Mouse (Mus musculus) CH12.LX (cell line): ENCODE results near the gene Tgfbr3.

ENCODE experiments used
- CHD1 ChIP-seq: IDR thresholded peaks from 2 replicates; pipeline ENCODE4 v1.6.1; 2012; ENCODE audit warnings: low read depth, low read length, improper control_type of control experiment, inconsistent platforms
- CTCF ChIP-seq, 2 experiments: IDR thresholded peaks in 1 of 2; conservative IDR thresholded peaks in 1 of 2; 2 replicates each; pipeline ENCODE4 v1.5.1; 2011 to 2012; ENCODE audit warnings: low read depth in 2 of 2, low read length in 2 of 2, improper control_type of control experiment in 1 of 2, inconsistent platforms in 1 of 2, mild to moderate bottlenecking in 1 of 2, moderate library complexity in 1 of 2
- ETS1 ChIP-seq: conservative IDR thresholded peaks from 2 replicates; pipeline ENCODE4 v1.6.1; 2012; ENCODE audit warnings: low read depth, mild to moderate bottlenecking, inconsistent platforms, low read length, improper control_type of control experiment, moderate library complexity
- HCFC1 ChIP-seq: IDR thresholded peaks from 2 replicates; pipeline ENCODE4 v1.6.1; 2012; ENCODE audit warnings: low read depth, mild to moderate bottlenecking, inconsistent platforms, low read length, improper control_type of control experiment
- IRF4 ChIP-seq: IDR thresholded peaks from 2 replicates; pipeline ENCODE4 v1.6.1; 2014; ENCODE audit warnings: low read depth, mild to moderate bottlenecking, inconsistent platforms, low read length, improper control_type of control experiment
- KAT2A ChIP-seq: IDR thresholded peaks from 2 replicates; pipeline ENCODE4 v1.6.1; 2012; ENCODE audit warnings: low read length, improper control_type of control experiment, inconsistent platforms; ENCODE audit not compliant: insufficient replicate concordance
- MAZ ChIP-seq: IDR thresholded peaks from 2 replicates; pipeline ENCODE4 v1.6.1; 2012; ENCODE audit warnings: low read depth, mild to moderate bottlenecking, inconsistent platforms, low read length, improper control_type of control experiment, moderate library complexity
- NELFE ChIP-seq: IDR thresholded peaks from 2 replicates; pipeline ENCODE4 v1.6.1; 2011; ENCODE audit warnings: low read depth, low read length, improper control_type of control experiment
- POLR2A ChIP-seq: IDR thresholded peaks from 2 replicates; pipeline ENCODE4 v1.6.1; 2011; ENCODE audit warnings: low read depth, mild to moderate bottlenecking, improper control_type of control experiment, low read length
- POLR2AphosphoS2 ChIP-seq: IDR thresholded peaks from 2 replicates; pipeline ENCODE4 v1.6.1; 2011; ENCODE audit warnings: low read depth, low read length, improper control_type of control experiment
- TCF12 ChIP-seq: IDR thresholded peaks from 2 replicates; pipeline ENCODE4 v1.6.1; 2014; ENCODE audit warnings: low read depth, mild to moderate bottlenecking, inconsistent platforms, low read length, improper control_type of control experiment
- ZC3H11A ChIP-seq: IDR thresholded peaks from 2 replicates; pipeline ENCODE4 v1.6.1; 2012; ENCODE audit warnings: low read depth, mild to moderate bottlenecking, inconsistent platforms, low read length, improper control_type of control experiment

DNA sequence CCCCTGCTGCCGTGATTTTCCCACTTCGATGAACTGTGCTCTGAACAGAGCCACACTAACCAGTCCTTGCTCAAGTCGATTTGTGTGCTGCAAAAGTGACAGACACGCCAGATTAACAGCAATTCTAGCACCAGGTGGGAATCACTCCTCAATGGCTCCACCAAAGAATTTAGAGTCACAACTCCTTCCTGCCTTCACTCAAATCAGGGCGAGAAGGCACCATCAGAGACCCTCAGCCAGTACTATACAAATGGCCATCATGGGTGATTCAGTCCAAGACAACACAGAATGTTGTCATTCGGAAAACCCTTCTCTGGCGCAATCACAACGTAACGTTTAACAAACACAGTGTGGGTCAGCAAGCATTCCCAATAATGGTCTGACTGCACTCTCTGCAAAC lies 60.4 kb downstream of the Tgfbr3 start:
- TF ChIP-seq POLR2A (no peak), HCFC1 (no peak), POLR2AphosphoS2 (no peak), ZC3H11A (no peak), CHD1 (no peak), IRF4 (no peak), ETS1 (no peak), CTCF (conservative IDR thresholded peaks at IDR 0.05 in 1 of 2, IDR thresholded peaks at IDR 0.05 in 1 of 2; ENCODE audit: low read depth in 2 of 2, low read length in 2 of 2) (no peak), NELFE (no peak), KAT2A (no peak), MAZ (no peak), TCF12 (no peak)
